Mouse (Mus musculus) thymus, adult 18-20 months (tissue): Measurements from ENCODE around the gene Mup20.
"Not testable (repeated sequence)": the region's sequence is repeated elsewhere in the genome, so short reads cannot be mapped to it uniquely, and the experiment has no call there.

Experiments
- DNase-seq, 2 experiments: peaks; one replicate each; pipeline ENCODE4 v3.0.0; 2022; ENCODE audit warnings: mixed read lengths in 2 of 2

Gene Mup20

GRCm38 (mm10) chr4:62054058-62054457, at the start of gene Mup20:
TSS of gene Mup20 (minus strand) at chr4:62054158.
- DNase-seq = not testable (repeated sequence)

- not testable (repeated sequence) for DNase-seq
These were observed 49.4 kb upstream of the Mup20 start for GRCm38 (mm10) chr4:62103366-62103765.

GRCm38 (mm10) chr4:62087953-62088352, 34.0 kb upstream of the Mup20 start:
- DNase-seq = no peak

- no peak for DNase-seq
These were observed 33.3 kb upstream of the Mup20 start, which contains the start of gene Mup3 for GRCm38 (mm10) chr4:62087241-62087640. TSS of gene Mup3 (minus strand) at chr4:62087342.

GRCm38 (mm10) chr4:62082755-62083154, 28.8 kb upstream of the Mup20 start:
- no peak for DNase-seq

GRCm38 (mm10) chr4:62075126-62075525, 21.2 kb upstream of the Mup20 start:
- DNase-seq = no peak

GRCm38 (mm10) chr4:62054780-62055179, 822 bp upstream of the Mup20 start:
- DNase-seq = not testable (repeated sequence)

- no peak for DNase-seq
These were observed 27.7 kb downstream of the Mup20 start for GRCm38 (mm10) chr4:62026281-62026680.

GRCm38 (mm10) chr4:62024256-62024959, 29.6 kb downstream of the Mup20 start:
- DNase-seq = no peak

GRCm38 (mm10) chr4:62023646-62024045, 30.3 kb downstream of the Mup20 start:
- no peak for DNase-seq

GRCm38 (mm10) chr4:62023120-62023519, 30.8 kb downstream of the Mup20 start:
- DNase-seq = no peak

GRCm38 (mm10) chr4:62020511-62020910, 33.4 kb downstream of the Mup20 start:
- DNase-seq = not testable (repeated sequence)
